Mouse (Mus musculus) neural tube, embryonic 13.5 days (tissue): ENCODE results near the gene Tex33. TPM values are rescaled to one million over a fixed set of nuclear protein-coding genes. Genes with fewer than 3 reads are reported as not detected.

Experiments
- ATAC-seq: fragments of 200-750 bp; cut with Nextera tagmentation; 2 replicates; pipeline ENCODE4 v1.8.0; 2017; ENCODE audit warnings: low read depth, mild to moderate bottlenecking, moderate TSS enrichment, moderate library complexity
- H3K27ac ChIP-seq: fragments of 300-500 bp; sonication (generic); replicated peaks from 2 replicates; pipeline ENCODE4 v1.5.1; 2015; ENCODE audit warnings: moderate library complexity, mild to moderate bottlenecking, inconsistent platforms
- H3K27me3 ChIP-seq: fragments of 300-500 bp; sonication (generic); 2 replicates; pipeline ENCODE4 v1.6.1; 2015; ENCODE audit warnings: mild to moderate bottlenecking, inconsistent platforms
- H3K36me3 ChIP-seq: fragments of 300-500 bp; sonication (generic); 2 replicates; pipeline ENCODE4 v1.6.1; 2015; ENCODE audit warnings: mild to moderate bottlenecking, inconsistent platforms
- H3K4me1 ChIP-seq: fragments of 300-500 bp; sonication (generic); replicated peaks from 2 replicates; pipeline ENCODE4 v1.6.1; 2015; ENCODE audit warnings: inconsistent platforms
- H3K4me2 ChIP-seq: fragments of 300-500 bp; sonication (generic); 2 replicates; pipeline ENCODE4 v1.6.1; 2015; ENCODE audit warnings: inconsistent platforms, mild to moderate bottlenecking, moderate library complexity
- H3K4me3 ChIP-seq: fragments of 300-500 bp; sonication (generic); 2 replicates; pipeline ENCODE4 v1.5.1; 2015; ENCODE audit warnings: mild to moderate bottlenecking, inconsistent platforms
- H3K9ac ChIP-seq: fragments of 300-500 bp; sonication (generic); 2 replicates; pipeline ENCODE4 v1.6.1; 2015; ENCODE audit warnings: moderate library complexity, mild to moderate bottlenecking, inconsistent platforms
- H3K9me3 ChIP-seq: fragments of 300-500 bp; sonication (generic); 2 replicates; pipeline ENCODE4 v1.6.1; 2016; ENCODE audit warnings: inconsistent platforms
- WGBS: fragments of 180-500 bp; shearing (Covaris S2); methylation state at CpG from one replicate; pipeline ENCODE4 v1.1.7; 2015; 5-methylcytosine and 5-hydroxymethylcytosine counted together
- polyA plus RNA-seq: library from polyadenylated mRNA; unstranded; fragments of >200 nt; fragmentation: Nextera tagmentation; extraction: Ambion mirVana; gene quantifications from 2 replicates; pipeline ENCODE4 v1.2.1, GENCODE M21; 2015

The Tex33 gene
- polyA plus RNA-seq = not detected in 2 replicates

DNA sequence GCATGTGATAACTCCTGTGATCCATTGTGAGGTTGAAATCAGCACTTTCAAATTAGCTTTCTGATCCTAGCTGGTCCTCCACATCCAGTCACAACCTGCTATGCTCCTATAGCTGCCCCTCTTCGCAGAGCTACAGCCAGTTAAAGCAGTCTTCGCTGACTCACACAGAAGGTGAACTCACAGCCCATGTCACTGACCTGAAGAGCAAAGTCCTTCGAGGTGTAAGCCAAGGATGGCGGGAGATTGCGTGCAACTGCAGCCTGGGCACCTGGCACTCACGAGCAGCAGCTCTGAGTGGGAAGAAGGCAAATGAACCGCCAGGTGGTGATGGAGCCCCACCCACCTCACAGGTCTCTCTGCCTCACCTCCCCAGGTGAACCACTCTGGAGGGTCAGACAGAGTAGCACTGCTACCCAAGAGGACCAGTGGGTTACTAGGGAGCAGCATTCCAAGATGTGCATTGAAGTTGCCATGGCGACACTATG is at the start of gene Tex33:
Tex33 (minus strand) TSS at position 435 of the 485 bp plus-strand sequence.
- H3K4me3 ChIP-seq = no peak within 1 kb of the TSS
- WGBS = 87% methylated on average over 8 of the region's 8 CpGs
- ATAC-seq = no peak
- H3K9me3 ChIP-seq = 0 out of 2 replicates have a peak, but pooled peaks cover 4% of the 10 kb centered on the region
- no peaks in the 10 kb centered on the region for H3K4me1 ChIP-seq
- no peaks in the 10 kb centered on the region for H3K27me3 ChIP-seq
- H3K27ac ChIP-seq = no peak within 1 kb of the TSS
- H3K4me2 ChIP-seq = no peak within 1 kb of the TSS
- no peaks in the 10 kb centered on the region for H3K36me3 ChIP-seq
- H3K9ac ChIP-seq = no peak within 1 kb of the TSS

DNA sequence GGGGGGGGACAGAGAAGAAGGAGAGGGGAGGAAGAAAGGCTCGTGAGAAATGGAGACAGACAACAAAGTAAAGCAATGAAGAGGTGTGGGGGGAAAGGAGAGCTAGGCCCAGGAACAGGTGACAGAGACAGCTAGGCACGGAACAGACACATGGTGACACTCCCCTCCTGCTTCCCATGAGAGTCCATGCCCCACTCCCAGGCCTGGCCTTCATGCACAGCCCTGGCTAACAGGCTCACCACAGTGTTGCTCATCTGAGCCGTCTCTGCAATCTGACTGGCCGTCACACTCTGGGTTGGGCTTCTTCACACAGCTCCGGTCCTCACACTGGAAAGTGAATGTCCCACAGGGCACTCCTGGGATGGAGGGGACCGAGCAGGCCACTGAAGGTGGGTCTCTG is 48.1 kb upstream of the Tex33 start:
- ATAC-seq = no peak
- 0 out of 2 replicates have a peak overlapping the region, but pooled peaks have one; percentile 5 for H3K9ac ChIP-seq
- H3K4me3 ChIP-seq = no peak overlapping the region
- WGBS = 44% methylated on average over 6 of the region's 6 CpGs
- H3K27ac ChIP-seq = no peak overlapping the region
- peaks cover under 1% of the 10 kb centered on the region; the same call in 1 of the 2 replicates for H3K36me3 ChIP-seq
- peaks cover 17% of the 10 kb centered on the region for H3K4me1 ChIP-seq
- H3K4me2 ChIP-seq = no peak overlapping the region
- no peaks in the 10 kb centered on the region for H3K27me3 ChIP-seq
- H3K9me3 ChIP-seq = no peaks in the 10 kb centered on the region

DNA sequence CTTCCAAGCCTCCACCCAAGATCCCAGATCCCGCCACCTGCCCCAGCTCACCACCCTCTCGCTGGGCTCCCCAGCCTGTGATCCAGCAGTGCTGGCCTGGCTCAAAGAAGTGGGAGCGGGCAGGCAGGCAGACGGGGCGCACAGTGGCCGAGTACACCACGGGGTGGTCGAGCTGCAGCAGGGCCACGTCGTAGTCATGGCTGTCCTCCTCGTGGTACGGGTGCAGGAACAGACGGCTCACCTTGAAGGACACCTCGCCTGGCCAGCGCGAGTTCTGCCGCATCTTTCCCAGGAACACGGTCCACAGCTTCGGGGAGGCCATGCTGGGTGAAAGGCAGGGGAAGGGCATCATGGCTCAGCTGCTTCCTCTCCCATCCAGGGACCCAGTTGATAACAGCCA is 46.5 kb upstream of the Tex33 start:
- Histone ChIP-seq H3K27me3 (no peaks in the 10 kb centered on the region), H3K9me3 (no peaks in the 10 kb centered on the region), H3K9ac (no peak overlapping the region), H3K4me2 (no peak overlapping the region), H3K27ac (no peak overlapping the region), H3K4me1 (peaks cover 20% of the 10 kb centered on the region), H3K36me3 (peaks cover 7% of the 10 kb centered on the region), H3K4me3 (no peak overlapping the region)
- no peak for ATAC-seq
- 87% methylated on average over 19 of the region's 19 CpGs for WGBS

DNA sequence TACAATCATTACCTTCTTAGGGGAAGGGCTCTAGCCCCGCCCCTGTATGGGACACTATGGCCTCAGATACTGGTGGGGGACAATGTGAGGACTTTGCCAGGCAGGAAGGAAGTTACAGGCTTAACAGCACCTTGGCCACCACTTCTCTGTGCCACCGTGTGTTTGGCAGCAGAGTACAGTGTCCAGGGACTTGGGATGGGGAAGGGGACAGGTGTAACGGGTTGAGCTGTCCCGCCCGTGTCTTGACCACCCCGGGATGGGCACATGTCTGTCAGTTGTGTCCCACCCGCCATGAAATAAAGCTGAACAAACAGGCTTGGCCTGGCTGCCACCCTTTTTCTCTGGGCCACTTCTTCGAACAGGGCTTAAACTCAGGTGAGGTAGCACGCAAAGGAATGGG is 43.3 kb upstream of the Tex33 start:
- no peak overlapping the region for H3K4me3 ChIP-seq
- peaks cover 30% of the 10 kb centered on the region for H3K36me3 ChIP-seq
- WGBS = 68% methylated on average over 9 of the region's 9 CpGs
- peaks cover 51% of the 10 kb centered on the region for H3K4me1 ChIP-seq
- no peak overlapping the region for H3K27ac ChIP-seq
- H3K4me2 ChIP-seq = no peak overlapping the region
- ATAC-seq = no peak
- no peaks in the 10 kb centered on the region for H3K27me3 ChIP-seq
- H3K9me3 ChIP-seq = no peaks in the 10 kb centered on the region
- no peak overlapping the region for H3K9ac ChIP-seq

DNA sequence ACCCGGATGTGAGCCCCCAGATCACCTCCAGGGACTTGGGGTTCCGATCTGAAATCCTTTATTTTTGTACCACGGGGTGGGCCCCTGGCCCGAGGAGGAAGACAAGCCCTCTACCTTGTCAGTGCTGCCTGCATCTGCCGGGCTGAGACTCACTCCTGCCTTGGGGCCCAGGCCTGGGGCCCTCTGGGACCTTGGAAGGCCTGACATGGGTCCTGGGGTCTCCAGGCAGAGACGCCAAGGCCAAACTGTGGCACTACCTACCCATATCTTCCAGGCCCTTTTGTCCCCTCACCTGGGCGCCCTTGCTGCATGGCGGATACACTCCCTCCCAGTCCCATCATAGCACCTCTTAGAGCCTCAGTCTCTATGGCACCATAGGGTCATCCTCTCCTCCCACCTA is 42.8 kb upstream of the Tex33 start:
- Histone ChIP-seq H3K9me3 (no peaks in the 10 kb centered on the region), H3K4me1 (peaks cover 52% of the 10 kb centered on the region), H3K4me2 (no peak overlapping the region), H3K4me3 (no peak overlapping the region), H3K27ac (no peak overlapping the region), H3K9ac (0 out of 2 replicates have a peak overlapping the region, but pooled peaks have one; percentile 22), H3K36me3 (peaks cover 35% of the 10 kb centered on the region), H3K27me3 (no peaks in the 10 kb centered on the region)
- WGBS = 49% methylated on average over 8 of the region's 8 CpGs
- no peak for ATAC-seq

DNA sequence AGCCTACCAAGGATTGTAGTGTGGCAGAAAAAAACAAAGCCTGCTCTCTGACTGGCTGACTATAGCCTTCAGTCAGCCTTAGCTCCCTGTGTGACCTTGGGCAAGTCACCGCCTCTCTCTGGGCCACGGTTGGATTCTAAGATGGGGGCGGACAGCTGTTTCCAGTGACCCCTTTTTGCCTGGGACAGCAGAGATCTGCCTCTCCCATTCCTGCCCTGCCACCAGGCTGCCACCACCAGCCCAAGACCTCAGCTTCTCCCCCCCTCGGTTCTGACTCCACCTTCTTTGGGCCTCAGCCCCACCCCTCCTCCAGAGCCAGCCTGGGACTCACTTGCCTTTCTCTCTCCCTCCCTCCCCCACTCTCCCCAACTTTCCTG is 42.3 kb upstream of the Tex33 start:
- Histone ChIP-seq H3K4me1 (peaks cover 52% of the 10 kb centered on the region), H3K27me3 (no peaks in the 10 kb centered on the region), H3K27ac (peak overlapping the region; percentile 86; the same call in 1 of the 2 replicates), H3K9ac (no peak overlapping the region), H3K36me3 (peaks cover 40% of the 10 kb centered on the region), H3K4me2 (no peak overlapping the region), H3K4me3 (no peak overlapping the region), H3K9me3 (no peaks in the 10 kb centered on the region)
- ATAC-seq = no peak
- WGBS = 45% methylated on average over 4 of the region's 4 CpGs

DNA sequence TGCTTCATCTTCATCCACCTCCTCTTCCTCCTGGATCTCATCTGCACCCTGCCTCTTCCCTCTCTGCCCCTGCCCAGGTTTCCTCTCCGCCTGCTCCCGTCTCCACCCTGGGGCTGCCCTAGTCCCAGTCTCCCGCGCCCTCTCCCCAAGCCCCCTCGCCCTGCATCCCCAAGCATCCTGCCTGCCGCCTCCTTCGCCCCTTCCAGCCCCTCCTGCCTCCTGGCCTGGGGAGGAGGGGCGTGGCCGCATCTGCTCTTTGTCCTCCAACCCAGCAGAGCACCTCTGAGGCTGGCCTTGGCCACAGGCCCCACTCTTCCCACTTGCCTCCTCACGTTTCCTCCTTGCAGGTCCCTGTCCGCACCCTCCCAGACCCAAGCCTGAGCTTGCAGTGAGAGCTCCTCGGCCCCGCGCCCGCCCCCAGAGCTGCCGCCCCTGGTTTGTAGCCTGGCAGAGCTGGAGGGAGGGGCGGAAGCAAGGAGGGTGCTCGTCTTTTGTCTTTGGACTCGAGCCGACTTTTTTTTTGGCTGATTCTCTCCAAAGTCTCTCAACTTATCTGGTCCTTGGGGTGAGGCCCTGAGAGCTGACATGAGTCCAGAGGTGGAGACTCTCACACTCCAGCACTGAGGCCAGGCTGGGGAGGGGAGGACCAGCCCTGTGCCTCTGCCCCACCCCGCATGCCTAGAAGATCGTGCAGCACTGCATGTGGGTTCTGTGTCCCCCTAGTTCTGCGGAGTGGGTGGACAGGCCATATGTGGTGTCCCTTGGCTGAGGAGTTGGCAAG is 41.7 kb upstream of the Tex33 start:
- no peaks in the 10 kb centered on the region for H3K27me3 ChIP-seq
- peaks cover 52% of the 10 kb centered on the region for H3K4me1 ChIP-seq
- peaks cover 44% of the 10 kb centered on the region for H3K36me3 ChIP-seq
- no peaks in the 10 kb centered on the region for H3K9me3 ChIP-seq
- peak overlapping the region; percentile 86 for H3K27ac ChIP-seq
- H3K4me3 ChIP-seq = peak overlapping the region; percentile 22; the same call in 1 of the 2 replicates
- WGBS = 15% methylated on average over 23 of the region's 23 CpGs
- peak overlapping the region; percentile 54 for H3K4me2 ChIP-seq
- peak overlapping the region; percentile 64 for H3K9ac ChIP-seq
- peak; percentile 16 for ATAC-seq

DNA sequence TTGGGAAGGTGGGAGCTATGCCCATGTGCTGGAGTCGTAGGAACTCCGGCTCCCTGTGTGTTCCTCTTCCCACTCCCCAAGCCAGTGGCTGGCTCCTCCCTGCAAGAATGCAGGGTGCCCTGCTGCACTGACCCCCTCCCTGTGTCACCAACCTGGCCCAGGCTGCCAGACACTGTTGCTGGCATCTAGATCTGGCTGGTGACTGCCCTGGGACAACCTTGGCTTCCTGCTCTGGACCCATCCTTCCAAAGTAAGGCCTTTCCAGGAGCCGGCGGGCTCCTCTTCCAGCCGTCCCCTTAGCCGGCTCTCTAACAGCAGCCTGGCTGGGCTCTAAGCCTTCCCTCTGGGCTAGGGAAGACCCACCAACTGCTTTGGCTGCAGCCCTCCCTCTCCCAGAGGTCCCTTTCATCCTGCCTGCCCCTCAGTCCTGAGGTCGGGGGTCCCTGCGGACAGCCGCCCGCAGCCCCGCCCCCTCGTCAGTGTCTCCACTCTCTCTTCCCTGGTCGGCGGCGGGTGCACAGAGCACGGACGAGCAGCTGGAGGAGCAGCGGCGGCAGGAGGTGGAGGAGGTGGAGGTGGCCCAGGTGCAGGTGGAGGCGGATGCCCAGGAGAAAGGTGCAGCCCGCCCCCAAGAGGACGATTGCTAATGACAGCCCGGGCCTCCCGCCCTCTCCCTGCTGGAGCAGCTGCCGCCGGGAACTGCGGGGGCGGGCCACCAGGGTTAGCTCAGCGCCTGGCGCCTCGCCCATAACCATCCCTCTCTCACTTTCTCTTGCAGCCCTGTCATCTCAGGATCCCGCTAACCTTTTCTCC is 40.9 kb upstream of the Tex33 start:
- Histone ChIP-seq H3K4me3 (peak overlapping the region; percentile 22), H3K4me2 (peak overlapping the region; percentile 54), H3K27me3 (no peaks in the 10 kb centered on the region), H3K9ac (peak overlapping the region; percentile 64), H3K36me3 (peaks cover 52% of the 10 kb centered on the region), H3K27ac (peak overlapping the region; percentile 86), H3K9me3 (no peaks in the 10 kb centered on the region), H3K4me1 (peaks cover 52% of the 10 kb centered on the region)
- ATAC-seq = peak; percentile 57
- WGBS = 11% methylated on average over 31 of the region's 32 CpGs

DNA sequence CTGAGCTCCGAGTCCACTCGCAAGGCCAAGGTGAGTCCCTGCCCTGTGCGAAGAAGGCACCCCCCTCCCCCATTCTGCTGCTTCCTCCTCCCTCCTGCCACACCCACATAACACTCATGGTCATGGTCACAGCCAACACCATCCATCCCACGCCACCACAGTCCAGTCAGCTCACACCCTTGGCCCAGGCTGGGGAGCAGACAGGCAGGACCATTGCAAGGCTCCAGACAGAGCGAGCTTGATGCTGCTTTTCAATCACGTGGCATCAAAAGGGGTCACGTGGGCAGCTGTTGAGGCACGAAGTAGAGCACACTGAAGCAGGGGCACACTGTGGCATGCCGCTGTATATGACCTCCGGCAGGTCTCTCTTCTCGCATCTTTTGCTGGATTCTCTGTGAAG is 40.0 kb upstream of the Tex33 start:
- Histone ChIP-seq H3K4me1 (peaks cover 56% of the 10 kb centered on the region), H3K27ac (no peak overlapping the region), H3K27me3 (no peaks in the 10 kb centered on the region), H3K9ac (no peak overlapping the region), H3K4me3 (no peak overlapping the region), H3K4me2 (no peak overlapping the region), H3K9me3 (no peaks in the 10 kb centered on the region), H3K36me3 (peaks cover 62% of the 10 kb centered on the region)
- whole genome bisulfite sequencing = 76% methylated on average over 11 of the region's 11 CpGs
- ATAC-seq = no peak

DNA sequence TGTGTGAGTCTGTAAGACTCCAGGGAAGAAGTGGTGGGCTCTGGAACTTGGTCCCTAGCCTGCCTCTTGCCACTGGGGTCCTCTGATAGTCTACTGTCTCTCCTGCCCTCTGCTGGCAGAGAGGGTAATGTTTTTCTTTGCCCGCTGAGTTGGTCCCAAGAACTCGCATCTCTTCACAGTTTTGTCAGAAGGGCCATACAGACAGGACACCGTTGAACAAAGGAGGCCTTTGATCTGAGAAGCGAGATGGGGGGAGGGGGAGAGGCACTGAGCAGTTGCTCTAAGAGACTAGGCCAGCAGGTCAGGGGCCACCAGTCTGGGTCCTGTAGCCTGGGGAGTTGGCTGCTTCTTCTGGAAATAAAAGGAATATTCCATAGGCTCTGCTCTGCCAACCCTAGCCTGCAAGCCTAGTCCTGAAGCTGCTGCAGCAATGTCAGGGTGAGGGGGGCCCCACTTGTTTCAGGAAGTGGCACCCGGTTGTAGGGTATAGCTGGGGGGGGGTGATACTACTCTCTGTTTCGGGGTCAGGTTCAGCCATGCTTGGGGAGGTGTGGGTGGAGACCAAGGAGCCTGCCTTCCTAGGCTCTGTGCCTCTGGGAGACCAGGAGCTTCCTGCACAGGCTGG is 39.3 kb upstream of the Tex33 start:
- ATAC-seq = no peak

DNA sequence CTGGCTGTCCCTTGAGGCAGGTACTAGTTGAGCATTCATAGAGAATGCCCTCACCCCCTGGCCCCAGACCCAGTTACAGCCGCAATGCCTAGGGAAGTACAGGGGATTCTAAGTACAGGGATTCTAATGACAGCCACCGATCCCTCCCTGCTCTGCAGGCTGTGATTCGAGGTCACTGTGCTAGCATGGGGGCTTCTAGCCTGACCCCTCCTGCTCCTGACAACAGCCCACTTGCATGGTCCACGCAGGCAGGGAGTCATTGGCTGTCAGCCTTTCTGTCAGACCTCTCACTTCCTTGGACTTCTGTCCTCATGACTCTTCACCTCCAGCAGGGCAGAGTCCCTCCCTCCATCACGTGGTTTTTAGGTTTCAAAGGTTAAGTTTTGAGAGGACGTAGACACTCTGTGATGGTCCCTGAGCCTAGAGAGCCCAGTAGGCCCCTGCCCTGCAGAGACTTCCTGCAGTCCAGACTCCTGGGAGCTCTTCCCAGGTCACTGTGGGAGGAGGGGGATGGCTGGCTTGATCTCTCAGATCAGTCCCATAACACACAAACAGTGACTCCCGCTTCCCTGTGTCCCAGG is 35.9 kb upstream of the Tex33 start:
- ATAC-seq = no peak
- Histone ChIP-seq H3K36me3 (peaks cover 56% of the 10 kb centered on the region), H3K9ac (no peak overlapping the region), H3K4me3 (no peak overlapping the region), H3K9me3 (no peaks in the 10 kb centered on the region), H3K27ac (0 out of 2 replicates have a peak overlapping the region, but pooled peaks have one; percentile 1), H3K27me3 (no peaks in the 10 kb centered on the region), H3K4me2 (no peak overlapping the region), H3K4me1 (peaks cover 57% of the 10 kb centered on the region)
- 83% methylated on average over 7 of the region's 7 CpGs for WGBS

More for the DNA sequence above, 39.3 kb upstream of the Tex33 start:
- peaks cover 57% of the 10 kb centered on the region for H3K4me1 ChIP-seq
- H3K4me2 ChIP-seq = no peak overlapping the region
- peaks cover 64% of the 10 kb centered on the region for H3K36me3 ChIP-seq
- WGBS = 26% methylated on average over 6 of the region's 6 CpGs
- H3K4me3 ChIP-seq = no peak overlapping the region
- no peaks in the 10 kb centered on the region for H3K27me3 ChIP-seq
- H3K9me3 ChIP-seq = no peaks in the 10 kb centered on the region
- H3K9ac ChIP-seq = 0 out of 2 replicates have a peak overlapping the region, but pooled peaks have one; percentile 31
- no peak overlapping the region for H3K27ac ChIP-seq
